Mouse (Mus musculus): ENCODE results near the gene Tmem238l. TPM values are rescaled to one million over a fixed set of nuclear protein-coding genes. Genes with fewer than 3 reads are reported as not detected.

Tmem238l gene
- polyA plus RNA-seq, 1 experiment, result 269 TPM

GRCm38 (mm10) chr11:67007961-67008360, 51.5 kb downstream of the Tmem238l start:
- TF ChIP-seq CTCF (IDR thresholded peaks at IDR 0.05; ENCODE audit: extremely low read depth, insufficient read length, insufficient replicate concordance, low read depth, low read length) (no peak), POLR2A (IDR thresholded peaks at IDR 0.05; ENCODE audit: low read depth, low read length) (no peak)
- no peak overlapping the region for H3K27ac ChIP-seq (ENCODE audit: insufficient read depth, low read depth, low read length)
- H3K4me3 ChIP-seq (ENCODE audit: low read depth, low read length), result no peak overlapping the region
- H3K4me1 ChIP-seq (ENCODE audit: control insufficient read depth, insufficient read depth, insufficient read length, low read length), result no peaks in the 10 kb centered on the region; the same call in 1 of the 2 replicates
- H3K36me3 ChIP-seq (ENCODE audit: control insufficient read depth, insufficient read depth, low read length), result no peaks in the 10 kb centered on the region
- H3K27me3 ChIP-seq (ENCODE audit: control insufficient read depth, insufficient read depth, low read length), result no peaks in the 10 kb centered on the region
- 70% methylated on average over 8 of the region's 8 CpGs for WGBS

- H3K27me3 ChIP-seq (ENCODE audit: control insufficient read depth, insufficient read depth, low read length), result no peaks in the 10 kb centered on the region
- WGBS, result 79% methylated on average over 4 of the region's 4 CpGs
- no peaks in the 10 kb centered on the region for H3K36me3 ChIP-seq (ENCODE audit: control insufficient read depth, insufficient read depth, low read length)
- TF ChIP-seq CTCF (IDR thresholded peaks at IDR 0.05; ENCODE audit: extremely low read depth, insufficient read length, insufficient replicate concordance, low read depth, low read length) (no peak), POLR2A (IDR thresholded peaks at IDR 0.05; ENCODE audit: low read depth, low read length) (no peak)
- no peak overlapping the region for H3K4me3 ChIP-seq (ENCODE audit: low read depth, low read length)
- no peak overlapping the region for H3K27ac ChIP-seq (ENCODE audit: insufficient read depth, low read depth, low read length)
- no peaks in the 10 kb centered on the region; the same call in 1 of the 2 replicates for H3K4me1 ChIP-seq (ENCODE audit: control insufficient read depth, insufficient read depth, insufficient read length, low read length)
Measured at GRCm38 (mm10) chr11:67008528-67008927, 52.1 kb downstream of the Tmem238l start.

- no peak overlapping the region for H3K4me3 ChIP-seq (ENCODE audit: low read depth, low read length)
- TF ChIP-seq CTCF (IDR thresholded peaks at IDR 0.05; ENCODE audit: extremely low read depth, insufficient read length, insufficient replicate concordance, low read depth, low read length), result no peak
- TF ChIP-seq POLR2A (IDR thresholded peaks at IDR 0.05; ENCODE audit: low read depth, low read length), result no peak
- WGBS, result 5% methylated on average over 8 of the region's 8 CpGs
- no peaks in the 10 kb centered on the region for H3K36me3 ChIP-seq (ENCODE audit: control insufficient read depth, insufficient read depth, low read length)
- H3K27me3 ChIP-seq (ENCODE audit: control insufficient read depth, insufficient read depth, low read length), result no peaks in the 10 kb centered on the region
- H3K27ac ChIP-seq (ENCODE audit: insufficient read depth, low read depth, low read length), result no peak overlapping the region
- H3K4me1 ChIP-seq (ENCODE audit: control insufficient read depth, insufficient read depth, insufficient read length, low read length), result no peaks in the 10 kb centered on the region; the same call in 1 of the 2 replicates
Measured at GRCm38 (mm10) chr11:67010430-67010829, 54.0 kb downstream of the Tmem238l start.

- Histone ChIP-seq H3K27me3 (ENCODE audit: control insufficient read depth, insufficient read depth, low read length) (no peaks in the 10 kb centered on the region), H3K4me3 (ENCODE audit: low read depth, low read length) (no peak overlapping the region), H3K36me3 (ENCODE audit: control insufficient read depth, insufficient read depth, low read length) (no peaks in the 10 kb centered on the region), H3K4me1 (ENCODE audit: control insufficient read depth, insufficient read depth, insufficient read length, low read length) (no peaks in the 10 kb centered on the region; the same call in 1 of the 2 replicates), H3K27ac (ENCODE audit: insufficient read depth, low read depth, low read length) (no peak overlapping the region)
- 48% methylated on average over 4 of the region's 4 CpGs for whole genome bisulfite sequencing
- TF ChIP-seq POLR2A (IDR thresholded peaks at IDR 0.05; ENCODE audit: low read depth, low read length), result no peak
- no peak for TF ChIP-seq CTCF (IDR thresholded peaks at IDR 0.05; ENCODE audit: extremely low read depth, insufficient read length, insufficient replicate concordance, low read depth, low read length)
Measured at GRCm38 (mm10) chr11:67011635-67012034, 55.2 kb downstream of the Tmem238l start.

Other genes with a start within 250 kb of the Tmem238l start
- gene Pirt, start 44.7 kb upstream of the Tmem238l start, polyA plus RNA-seq (2012; rRNA removed), result 0.98 TPM in 2 replicates
- gene Tmem220, start 68.5 kb downstream of the Tmem238l start, polyA plus RNA-seq (2012; rRNA removed), result 2.7 and 3.6 TPM in 2 replicates
- gene Adprm, start 96.0 kb downstream of the Tmem238l start, polyA plus RNA-seq (2012; rRNA removed), result 5.2 and 18.2 TPM in 2 replicates
- gene Sco1, start 96.0 kb downstream of the Tmem238l start, polyA plus RNA-seq (2012; rRNA removed), result 5.6 and 10.7 TPM in 2 replicates
- 0.01 and 0.06 TPM in 2 replicates for gene Myh3, start 121.7 kb downstream of the Tmem238l start, polyA plus RNA-seq (2012; rRNA removed)
- not detected in 2 replicates for gene Myh2, start 214.4 kb downstream of the Tmem238l start, polyA plus RNA-seq (2012; rRNA removed)
- not detected in 2 replicates for gene Myh1, start 243.4 kb downstream of the Tmem238l start, polyA plus RNA-seq (2012; rRNA removed)